Mouse (Mus musculus): ENCODE results near the gene Sesn1. TPM values are rescaled to one million over a fixed set of nuclear protein-coding genes. Genes with fewer than 3 reads are reported as not detected.

Gene Sesn1
- total and polyA plus RNA-seq, 2 experiments = 5.7 to 24.6 TPM

DNA sequence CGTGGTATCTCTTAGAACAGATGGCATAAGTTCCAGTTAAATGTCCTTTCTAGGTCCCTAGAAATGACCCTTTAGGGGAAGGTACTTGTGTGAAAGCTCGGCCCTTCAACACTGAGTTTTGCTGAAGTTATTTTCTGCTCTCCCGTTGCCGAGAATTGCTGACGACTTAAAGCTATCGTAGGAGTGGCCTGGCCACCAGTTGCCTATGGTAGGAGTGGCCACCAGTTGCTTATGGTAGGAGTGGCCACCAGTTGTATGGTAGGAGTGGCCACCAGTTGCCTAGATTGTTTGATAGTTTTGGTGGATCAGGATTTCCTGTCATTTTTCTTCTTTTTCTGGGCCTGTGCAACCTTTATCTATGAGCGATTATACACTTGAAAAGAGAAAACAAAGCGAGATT lies 38.0 kb downstream of the Sesn1 start:
- 92% methylated on average over 8 of the region's 8 CpGs for WGBS

DNA sequence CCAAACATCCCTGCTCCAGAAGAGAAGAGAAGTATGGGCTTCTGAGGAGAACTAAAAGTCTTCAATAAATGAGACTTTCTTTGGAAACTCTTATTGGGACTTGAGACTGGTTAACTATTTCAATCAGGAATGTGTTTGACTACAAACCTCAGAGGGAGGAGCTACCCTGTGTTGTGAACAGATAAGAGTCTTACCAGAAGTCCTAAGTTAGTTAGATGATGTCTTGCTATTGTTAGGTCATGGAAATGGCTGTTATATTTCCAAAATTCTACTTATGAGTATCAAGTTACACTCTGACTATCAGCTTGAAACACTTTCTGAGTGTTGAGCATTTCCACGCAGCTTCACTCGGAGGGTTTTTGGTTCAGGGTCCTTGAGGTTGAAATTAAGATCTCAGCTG lies 39.0 kb downstream of the Sesn1 start:
- no peaks in the 10 kb centered on the region for H3K27me3 ChIP-seq (ENCODE audit: control insufficient read depth, insufficient read depth, low read length)
- peaks cover 3% of the 10 kb centered on the region; the same call in 1 of the 2 replicates for H3K79me2 ChIP-seq (ENCODE audit: control insufficient read depth, insufficient read depth, low read length)
- H3K4me3 ChIP-seq (ENCODE audit: insufficient read depth, low read depth, low read length) = no peak overlapping the region
- no peak for DNase-seq (ENCODE audit: extremely low read depth, low read depth, low spot score)
- H3K9ac ChIP-seq (ENCODE audit: low read depth, low read length) = no peak overlapping the region
- no peaks in the 10 kb centered on the region for H3K36me3 ChIP-seq (ENCODE audit: control insufficient read depth, insufficient read depth, low read length)
- H3K4me1 ChIP-seq (ENCODE audit: control insufficient read depth, insufficient read depth, low read length) = peaks cover 2% of the 10 kb centered on the region; the same call in 1 of the 2 replicates
- WGBS = 100% methylated on average over 2 of the region's 2 CpGs
- H3K27ac ChIP-seq (replicated peaks; ENCODE audit: insufficient read depth, low read depth, low read length) = no peak overlapping the region
- no peak for TF ChIP-seq POLR2A (IDR thresholded peaks at IDR 0.05; ENCODE audit: extremely low read depth, insufficient read depth, low read length)
- TF ChIP-seq CTCF (IDR thresholded peaks at IDR 0.05; ENCODE audit: low read depth, low read length) = no peak

More for the DNA sequence above, 38.0 kb downstream of the Sesn1 start:
- no peak overlapping the region for H3K4me3 ChIP-seq (ENCODE audit: insufficient read depth, low read depth, low read length)
- peaks cover 3% of the 10 kb centered on the region; the same call in 1 of the 2 replicates for H3K79me2 ChIP-seq (ENCODE audit: control insufficient read depth, insufficient read depth, low read length)
- TF ChIP-seq POLR2A (IDR thresholded peaks at IDR 0.05; ENCODE audit: extremely low read depth, insufficient read depth, low read length) = no peak
- H3K4me1 ChIP-seq (ENCODE audit: control insufficient read depth, insufficient read depth, low read length) = no peaks in the 10 kb centered on the region
- H3K36me3 ChIP-seq (ENCODE audit: control insufficient read depth, insufficient read depth, low read length) = no peaks in the 10 kb centered on the region
- no peak overlapping the region for H3K9ac ChIP-seq (ENCODE audit: low read depth, low read length)
- H3K27ac ChIP-seq (replicated peaks; ENCODE audit: insufficient read depth, low read depth, low read length) = no peak overlapping the region
- no peak for DNase-seq (ENCODE audit: extremely low read depth, low read depth, low spot score)
- H3K27me3 ChIP-seq (ENCODE audit: control insufficient read depth, insufficient read depth, low read length) = no peaks in the 10 kb centered on the region

DNA sequence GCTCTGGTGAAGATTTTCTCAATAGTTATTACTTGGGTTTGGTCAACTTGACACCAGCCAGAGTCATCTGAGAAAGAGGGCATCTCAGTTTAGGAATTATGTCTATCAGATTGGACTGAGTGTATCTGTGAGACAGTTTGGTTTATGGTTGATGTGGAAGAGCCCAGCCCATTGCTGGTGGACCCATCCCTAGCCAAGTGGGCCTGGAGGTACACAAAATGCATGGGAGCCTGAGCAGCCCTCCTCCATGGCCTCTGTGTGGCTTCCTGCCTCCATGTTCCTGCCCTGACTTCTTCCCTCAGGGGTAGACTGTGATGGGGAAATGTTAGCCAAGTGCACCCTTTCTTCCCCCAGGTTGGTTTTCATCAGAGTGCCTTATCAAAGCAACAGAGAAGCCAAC lies 50.1 kb downstream of the Sesn1 start:
- no peaks in the 10 kb centered on the region for H3K27me3 ChIP-seq (ENCODE audit: control insufficient read depth, insufficient read depth, low read length)
- DNase-seq (ENCODE audit: extremely low read depth, low read depth, low spot score) = no peak
- no peaks in the 10 kb centered on the region; the same call in 1 of the 2 replicates for H3K79me2 ChIP-seq (ENCODE audit: control insufficient read depth, insufficient read depth, low read length)
- TF ChIP-seq CTCF (IDR thresholded peaks at IDR 0.05; ENCODE audit: low read depth, low read length) (no peak), POLR2A (IDR thresholded peaks at IDR 0.05; ENCODE audit: extremely low read depth, insufficient read depth, low read length) (no peak)
- no peak overlapping the region for H3K27ac ChIP-seq (replicated peaks; ENCODE audit: insufficient read depth, low read depth, low read length)
- H3K9ac ChIP-seq (ENCODE audit: low read depth, low read length) = no peak overlapping the region
- no peak overlapping the region for H3K4me3 ChIP-seq (ENCODE audit: insufficient read depth, low read depth, low read length)
- no peaks in the 10 kb centered on the region for H3K4me1 ChIP-seq (ENCODE audit: control insufficient read depth, insufficient read depth, low read length)
- no peaks in the 10 kb centered on the region for H3K36me3 ChIP-seq (ENCODE audit: control insufficient read depth, insufficient read depth, low read length)

- TF ChIP-seq CTCF (IDR thresholded peaks at IDR 0.05; ENCODE audit: low read depth, low read length) (no peak), POLR2A (IDR thresholded peaks at IDR 0.05; ENCODE audit: extremely low read depth, insufficient read depth, low read length) (no peak)
- H3K4me3 ChIP-seq (ENCODE audit: insufficient read depth, low read depth, low read length) = no peak overlapping the region
- no peak overlapping the region for H3K9ac ChIP-seq (ENCODE audit: low read depth, low read length)
- no peaks in the 10 kb centered on the region for H3K36me3 ChIP-seq (ENCODE audit: control insufficient read depth, insufficient read depth, low read length)
- no peak overlapping the region for H3K27ac ChIP-seq (replicated peaks; ENCODE audit: insufficient read depth, low read depth, low read length)
- no peaks in the 10 kb centered on the region for H3K27me3 ChIP-seq (ENCODE audit: control insufficient read depth, insufficient read depth, low read length)
- 89% methylated on average over 2 of the region's 2 CpGs for WGBS
- H3K4me1 ChIP-seq (ENCODE audit: control insufficient read depth, insufficient read depth, low read length) = no peaks in the 10 kb centered on the region
- DNase-seq (ENCODE audit: extremely low read depth, low read depth, low spot score) = no peak
- no peaks in the 10 kb centered on the region; the same call in 1 of the 2 replicates for H3K79me2 ChIP-seq (ENCODE audit: control insufficient read depth, insufficient read depth, low read length)
These were observed 50.5 kb downstream of the Sesn1 start for GRCm38 (mm10) chr10:41860275-41860688.

- Histone ChIP-seq H3K79me2 (ENCODE audit: control insufficient read depth, insufficient read depth, low read length) (no peaks in the 10 kb centered on the region; the same call in 1 of the 2 replicates), H3K27ac (replicated peaks; ENCODE audit: insufficient read depth, low read depth, low read length) (no peak overlapping the region), H3K4me1 (ENCODE audit: control insufficient read depth, insufficient read depth, low read length) (no peaks in the 10 kb centered on the region), H3K4me3 (ENCODE audit: insufficient read depth, low read depth, low read length) (no peak overlapping the region), H3K27me3 (ENCODE audit: control insufficient read depth, insufficient read depth, low read length) (no peaks in the 10 kb centered on the region), H3K36me3 (ENCODE audit: control insufficient read depth, insufficient read depth, low read length) (no peaks in the 10 kb centered on the region), H3K9ac (ENCODE audit: low read depth, low read length) (no peak overlapping the region)
- DNase-seq (ENCODE audit: extremely low read depth, low read depth, low spot score) = no peak
- 70% methylated on average over 2 of the region's 2 CpGs for WGBS
- TF ChIP-seq POLR2A (IDR thresholded peaks at IDR 0.05; ENCODE audit: extremely low read depth, insufficient read depth, low read length) = no peak
- TF ChIP-seq CTCF (IDR thresholded peaks at IDR 0.05; ENCODE audit: low read depth, low read length) = no peak
These were observed 53.3 kb downstream of the Sesn1 start for GRCm38 (mm10) chr10:41863053-41863452.

DNA sequence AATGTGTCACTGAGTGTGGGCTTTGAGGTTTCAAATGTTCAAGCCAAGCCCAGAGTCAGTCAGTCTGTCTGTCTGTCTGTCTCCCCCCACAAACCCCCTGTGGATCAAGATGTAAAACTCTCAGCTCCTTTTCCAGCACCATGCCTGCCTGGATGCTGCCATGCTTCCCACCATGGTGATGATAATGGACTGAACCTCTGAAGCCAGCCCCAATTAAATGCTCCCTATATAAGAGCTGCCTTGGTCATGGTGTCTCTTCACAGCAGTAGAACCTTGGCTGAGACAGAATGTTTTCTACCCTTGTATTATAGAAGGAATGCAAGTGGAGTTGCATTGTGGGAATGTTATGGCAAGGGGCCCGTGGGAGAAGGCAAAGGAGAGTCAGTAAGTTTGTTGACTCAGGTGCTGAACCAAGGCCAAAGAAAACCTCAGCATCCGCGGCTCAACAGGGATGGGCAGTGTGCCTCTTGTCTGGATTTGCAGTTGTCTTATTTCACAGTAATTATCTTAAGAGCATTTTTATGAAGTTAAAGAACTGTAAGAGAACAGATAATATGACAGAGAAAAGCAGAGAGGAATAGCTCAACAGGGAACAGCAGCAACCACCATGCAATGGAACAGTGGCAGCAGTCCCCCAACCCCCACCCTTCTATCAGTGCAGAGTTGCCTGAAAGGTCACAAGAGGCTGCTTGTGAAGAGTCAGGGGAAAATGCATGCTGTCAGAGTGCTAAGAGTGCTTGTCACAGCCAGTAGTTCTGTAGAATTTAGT lies 56.5 kb downstream of the Sesn1 start:
- no peak for TF ChIP-seq POLR2A (IDR thresholded peaks at IDR 0.05; ENCODE audit: extremely low read depth, insufficient read depth, low read length)
- no peak for TF ChIP-seq CTCF (IDR thresholded peaks at IDR 0.05; ENCODE audit: low read depth, low read length)
- H3K27me3 ChIP-seq (ENCODE audit: control insufficient read depth, insufficient read depth, low read length) = no peaks in the 10 kb centered on the region
- DNase-seq (ENCODE audit: extremely low read depth, low read depth, low spot score) = no peak
- H3K27ac ChIP-seq (replicated peaks; ENCODE audit: insufficient read depth, low read depth, low read length) = no peak overlapping the region
- no peak overlapping the region for H3K4me3 ChIP-seq (ENCODE audit: insufficient read depth, low read depth, low read length)
- no peak overlapping the region for H3K9ac ChIP-seq (ENCODE audit: low read depth, low read length)
- no peaks in the 10 kb centered on the region for H3K79me2 ChIP-seq (ENCODE audit: control insufficient read depth, insufficient read depth, low read length)
- H3K4me1 ChIP-seq (ENCODE audit: control insufficient read depth, insufficient read depth, low read length) = peaks cover 2% of the 10 kb centered on the region; the same call in 1 of the 2 replicates
- H3K36me3 ChIP-seq (ENCODE audit: control insufficient read depth, insufficient read depth, low read length) = no peaks in the 10 kb centered on the region
- WGBS = 20% methylated on average over 3 of the region's 3 CpGs

Measured in liver, adult 2 months (tissue).